Comparison of ENCODE assay signal across 15 mouse cellular contexts in genomic region chr3:130401560-130401852, GRCm38 (mm10).
DNase-seq lines count a peak whose midpoint lies in the region; ATAC-seq and TF ChIP-seq lines count a peak whose summit lies in the region.
"Had no signal": no experiment of that assay in that cellular context is flagged by ENCODE, and none has a peak within 500 bp of the region (broad histone marks: within the 10 kb centered on the region; RNA-seq: fewer than 3 reads in every experiment).

No protein-coding gene starts in this region.

- H3K36me3 ChIP-seq in neural tube, embryonic 12.5 days = no peaks in the 10 kb centered on the region
- H3K36me3 ChIP-seq in limb, embryonic 12.5 days = no peaks in the 10 kb centered on the region
- H3K36me3 ChIP-seq: heart, embryonic 12.5 days; hindbrain, embryonic 13.5 days; neural tube, embryonic 13.5 days had no signal

- peak; percentile 62 for ATAC-seq in neural tube, embryonic 12.5 days (ENCODE audit: low FRiP score, low read depth)
- no peak for ATAC-seq in limb, embryonic 12.5 days (ENCODE audit: insufficient number of reproducible peaks, insufficient read depth, low FRiP score, low TSS enrichment, low read depth)
- no peak for ATAC-seq in CD4-positive, CD25-positive, alpha-beta regulatory T cell, adult 4 months

- no peak overlapping the region for H3K9ac ChIP-seq in neural tube, embryonic 12.5 days
- H3K9ac ChIP-seq in limb, embryonic 12.5 days (replicated peaks) = no peak overlapping the region
- H3K9ac ChIP-seq: heart, embryonic 12.5 days; hindbrain, embryonic 13.5 days; neural tube, embryonic 13.5 days had no signal

- 32% methylated on average over 1 of the region's 1 CpGs for WGBS in neural tube, embryonic 12.5 days
- WGBS in limb, embryonic 12.5 days = 14% methylated on average over 1 of the region's 1 CpGs

- H3K4me1 ChIP-seq in neural tube, embryonic 12.5 days = peaks cover 16% of the 10 kb centered on the region
- H3K4me1 ChIP-seq in limb, embryonic 12.5 days (replicated peaks) = peaks cover 21% of the 10 kb centered on the region
- H3K4me1 ChIP-seq: heart, embryonic 12.5 days had no signal

- H3K4me2 ChIP-seq in neural tube, embryonic 12.5 days (replicated peaks) = no peak overlapping the region
- H3K4me2 ChIP-seq in limb, embryonic 12.5 days = peak overlapping the region; percentile 21; the same call in 1 of the 2 replicates
- H3K4me2 ChIP-seq: heart, embryonic 12.5 days; hindbrain, embryonic 13.5 days; neural tube, embryonic 13.5 days had no signal

- TF ChIP-seq CTCF in layer of hippocampus, adult 2 months (conservative IDR thresholded peaks at IDR 0.05) = no peak

- H3K9me3 ChIP-seq in neural tube, embryonic 12.5 days = no peaks in the 10 kb centered on the region
- 0 out of 2 replicates have a peak, but pooled peaks cover 6% of the 10 kb centered on the region for H3K9me3 ChIP-seq in limb, embryonic 12.5 days
- H3K9me3 ChIP-seq: heart, embryonic 12.5 days; hindbrain, embryonic 13.5 days; neural tube, embryonic 13.5 days had no signal

- H3K4me3 ChIP-seq in layer of hippocampus, adult 2 months = no peak overlapping the region
- H3K4me3 ChIP-seq in neural tube, embryonic 12.5 days = no peak overlapping the region
- no peak overlapping the region for H3K4me3 ChIP-seq in limb, embryonic 12.5 days (replicated peaks)
- H3K4me3 ChIP-seq: heart, embryonic 12.5 days; hindbrain, embryonic 13.5 days; neural tube, embryonic 13.5 days had no signal

- no peak for DNase-seq in layer of hippocampus, adult 2 months (ENCODE audit: low spot score in 2 of 2)
- DNase-seq in layer of hippocampus, postnatal 10 days (ENCODE audit: low spot score in 2 of 2) = no peak
- no peak for DNase-seq in neural tube, embryonic 10.5 days (ENCODE audit: extremely low spot score, low spot score)
- no peak for DNase-seq in adrenal gland, postnatal 14 days
- DNase-seq: adrenal gland, adult 2 months; cerebellum, postnatal 10 days; kidney, adult 11 months; left cerebral cortex, postnatal 4 days had no signal

- peak overlapping the region; percentile 56 for H3K27ac ChIP-seq in layer of hippocampus, adult 2 months
- no peak overlapping the region for H3K27ac ChIP-seq in neural tube, embryonic 12.5 days
- H3K27ac ChIP-seq in limb, embryonic 12.5 days = no peak overlapping the region
- H3K27ac ChIP-seq: hindbrain, embryonic 13.5 days; neural tube, embryonic 13.5 days had no signal

- H3K27me3 ChIP-seq in neural tube, embryonic 12.5 days (replicated peaks) = peaks cover 39% of the 10 kb centered on the region
- H3K27me3 ChIP-seq in limb, embryonic 12.5 days = no peaks in the 10 kb centered on the region
- H3K27me3 ChIP-seq: heart, embryonic 12.5 days; megakaryocyte, embryonic 14.5 days had no signal
